Mouse (Mus musculus) retina, adult 2 months (tissue): ENCODE measurements around the gene Cdc42ep2.

Experiments used
- DNase-seq: peaks from one replicate; pipeline ENCODE4 v3.0.0-alpha.2; 2012; ENCODE audit warnings: low read depth, low spot score

Cdc42ep2 gene

GRCm38 (mm10) chr19:5940656-5941055, 16.0 kb upstream of the Cdc42ep2 start:
- no peak for DNase-seq

- no peak for DNase-seq
Measured at GRCm38 (mm10) chr19:5940173-5940572, 15.6 kb upstream of the Cdc42ep2 start.

- DNase-seq = no peak
Measured at GRCm38 (mm10) chr19:5939715-5940114, 15.1 kb upstream of the Cdc42ep2 start.

- DNase-seq = no peak
Measured at GRCm38 (mm10) chr19:5938516-5938915, 13.9 kb upstream of the Cdc42ep2 start.

GRCm38 (mm10) chr19:5937836-5938406, 13.3 kb upstream of the Cdc42ep2 start:
- DNase-seq = no peak

GRCm38 (mm10) chr19:5937095-5937835, 12.6 kb upstream of the Cdc42ep2 start:
- DNase-seq = no peak

GRCm38 (mm10) chr19:5935691-5936090, 11.1 kb upstream of the Cdc42ep2 start:
- no peak for DNase-seq

GRCm38 (mm10) chr19:5935266-5935665, 10.7 kb upstream of the Cdc42ep2 start:
- DNase-seq = no peak

- DNase-seq = no peak
Measured at GRCm38 (mm10) chr19:5929634-5930596, 5.3 kb upstream of the Cdc42ep2 start.

GRCm38 (mm10) chr19:5928546-5928945, 3.9 kb upstream of the Cdc42ep2 start:
- DNase-seq = no peak

- DNase-seq = no peak
Measured at GRCm38 (mm10) chr19:5928104-5928503, 3.5 kb upstream of the Cdc42ep2 start.

GRCm38 (mm10) chr19:5927532-5927931, 2.9 kb upstream of the Cdc42ep2 start:
- no peak for DNase-seq

- no peak for DNase-seq
Measured at GRCm38 (mm10) chr19:5927026-5927425, 2.4 kb upstream of the Cdc42ep2 start.

- DNase-seq = no peak
Measured at GRCm38 (mm10) chr19:5925311-5925855, 767 bp upstream of the Cdc42ep2 start.

GRCm38 (mm10) chr19:5923990-5924712, 465 bp downstream of the Cdc42ep2 start:
- no peak for DNase-seq

- no peak for DNase-seq
Measured at GRCm38 (mm10) chr19:5922963-5923362, 1.7 kb downstream of the Cdc42ep2 start.

GRCm38 (mm10) chr19:5922119-5922942, 2.3 kb downstream of the Cdc42ep2 start:
- DNase-seq = no peak

- DNase-seq = no peak
Measured at GRCm38 (mm10) chr19:5921715-5922114, 2.9 kb downstream of the Cdc42ep2 start.

- DNase-seq = no peak
Measured at GRCm38 (mm10) chr19:5913007-5913719, 11.5 kb downstream of the Cdc42ep2 start, which contains the start of gene Dpf2. Dpf2 (minus strand) TSS chr19:5913010.
